Mouse (Mus musculus): ENCODE measurements around the gene Rufy3. TPM values are rescaled to one million over a fixed set of nuclear protein-coding genes. Genes with fewer than 3 reads are reported as not detected.

Rufy3 gene
- total and polyA plus RNA-seq, 2 experiments from 2014 or later: 248 to 250 TPM

- H3K36me3 ChIP-seq (ENCODE audit: insufficient read depth, low read length): no peaks in the 10 kb centered on the region
- no peak overlapping the region for H3K4me2 ChIP-seq (ENCODE audit: low read depth, low read length, poor library complexity, severe bottlenecking)
- no peaks in the 10 kb centered on the region for H3K9me3 ChIP-seq (ENCODE audit: low read length)
- no peak for DNase-seq (ENCODE audit: low spot score)
- no peaks in the 10 kb centered on the region for H3K27me3 ChIP-seq (ENCODE audit: insufficient read depth, low read length)
- no peak overlapping the region for H3K4me3 ChIP-seq (ENCODE audit: low read depth, low read length)
- peaks cover 13% of the 10 kb centered on the region; the same call in 1 of the 2 replicates for H3K4me1 ChIP-seq (ENCODE audit: insufficient read depth, low read length)
- TF ChIP-seq CTCF (IDR thresholded peaks at IDR 0.05): no peak
- WGBS: 45% methylated on average over 1 of the region's 1 CpGs
- no peak for ATAC-seq (ENCODE audit: low FRiP score)
- H3K9ac ChIP-seq (replicated peaks; ENCODE audit: low read length, poor library complexity, severe bottlenecking): no peak overlapping the region
- H3K27ac ChIP-seq (ENCODE audit: low read depth, low read length): no peak overlapping the region
Observed at GRCm38 (mm10) chr5:88558991-88559390, 5.8 kb upstream of the Rufy3 start.

- DNase-seq (ENCODE audit: low spot score): no peak
- Histone ChIP-seq H3K4me1 (ENCODE audit: insufficient read depth, low read length) (0 out of 2 replicates have a peak, but pooled peaks cover 4% of the 10 kb centered on the region), H3K4me3 (ENCODE audit: low read depth, low read length) (no peak overlapping the region), H3K9me3 (ENCODE audit: low read length) (no peaks in the 10 kb centered on the region), H3K9ac (replicated peaks; ENCODE audit: low read length, poor library complexity, severe bottlenecking) (no peak overlapping the region), H3K4me2 (ENCODE audit: low read depth, low read length, poor library complexity, severe bottlenecking) (no peak overlapping the region), H3K27ac (ENCODE audit: low read depth, low read length) (no peak overlapping the region), H3K36me3 (ENCODE audit: insufficient read depth, low read length) (no peaks in the 10 kb centered on the region), H3K27me3 (ENCODE audit: insufficient read depth, low read length) (no peaks in the 10 kb centered on the region)
- WGBS: 83% methylated on average over 9 of the region's 9 CpGs
- TF ChIP-seq CTCF (IDR thresholded peaks at IDR 0.05): no peak
- ATAC-seq (ENCODE audit: low FRiP score): no peak
Observed at GRCm38 (mm10) chr5:88561080-88561814, 3.6 kb upstream of the Rufy3 start.

GRCm38 (mm10) chr5:88562863-88563780, 1.7 kb upstream of the Rufy3 start:
- no peak for TF ChIP-seq CTCF (IDR thresholded peaks at IDR 0.05)
- no peaks in the 10 kb centered on the region for H3K36me3 ChIP-seq (ENCODE audit: insufficient read depth, low read length)
- H3K4me2 ChIP-seq (ENCODE audit: low read depth, low read length, poor library complexity, severe bottlenecking): no peak overlapping the region
- no peak overlapping the region for H3K27ac ChIP-seq (ENCODE audit: low read depth, low read length)
- H3K9ac ChIP-seq (replicated peaks; ENCODE audit: low read length, poor library complexity, severe bottlenecking): no peak overlapping the region
- no peak for DNase-seq (ENCODE audit: low spot score)
- no peaks in the 10 kb centered on the region for H3K27me3 ChIP-seq (ENCODE audit: insufficient read depth, low read length)
- ATAC-seq (ENCODE audit: low FRiP score): no peak
- H3K4me1 ChIP-seq (ENCODE audit: insufficient read depth, low read length): no peaks in the 10 kb centered on the region
- 80% methylated on average over 8 of the region's 8 CpGs for WGBS
- H3K4me3 ChIP-seq (ENCODE audit: low read depth, low read length): no peak overlapping the region
- H3K9me3 ChIP-seq (ENCODE audit: low read length): no peaks in the 10 kb centered on the region

- Histone ChIP-seq H3K4me1 (ENCODE audit: insufficient read depth, low read length) (no peaks in the 10 kb centered on the region), H3K27me3 (ENCODE audit: insufficient read depth, low read length) (no peaks in the 10 kb centered on the region), H3K4me2 (ENCODE audit: low read depth, low read length, poor library complexity, severe bottlenecking) (peak overlapping the region; percentile 66), H3K9ac (replicated peaks; ENCODE audit: low read length, poor library complexity, severe bottlenecking) (peak overlapping the region; percentile 84), H3K27ac (ENCODE audit: low read depth, low read length) (peak overlapping the region; percentile 74), H3K36me3 (ENCODE audit: insufficient read depth, low read length) (no peaks in the 10 kb centered on the region), H3K9me3 (ENCODE audit: low read length) (no peaks in the 10 kb centered on the region), H3K4me3 (ENCODE audit: low read depth, low read length) (peak overlapping the region; percentile 88)
- ATAC-seq (ENCODE audit: low FRiP score) (peak; percentile 72), DNase-seq (ENCODE audit: low spot score) (no peak)
- TF ChIP-seq CTCF (IDR thresholded peaks at IDR 0.05): no peak; the same call in 1 of the 2 replicates
- WGBS: 0% methylated on average over 70 of the region's 119 CpGs
Observed at GRCm38 (mm10) chr5:88565148-88566033, 551 bp downstream of the Rufy3 start.

- Histone ChIP-seq H3K4me2 (ENCODE audit: low read depth, low read length, poor library complexity, severe bottlenecking) (peak overlapping the region; percentile 66), H3K4me1 (ENCODE audit: insufficient read depth, low read length) (no peaks in the 10 kb centered on the region), H3K27ac (ENCODE audit: low read depth, low read length) (peak overlapping the region; percentile 74), H3K9me3 (ENCODE audit: low read length) (no peaks in the 10 kb centered on the region), H3K27me3 (ENCODE audit: insufficient read depth, low read length) (no peaks in the 10 kb centered on the region), H3K9ac (replicated peaks; ENCODE audit: low read length, poor library complexity, severe bottlenecking) (peak overlapping the region; percentile 84), H3K4me3 (ENCODE audit: low read depth, low read length) (peak overlapping the region; percentile 88), H3K36me3 (ENCODE audit: insufficient read depth, low read length) (no peaks in the 10 kb centered on the region)
- 2% methylated on average over 14 of the region's 14 CpGs for WGBS
- DNase-seq (ENCODE audit: low spot score) (no peak), ATAC-seq (ENCODE audit: low FRiP score) (no peak; the same call in 1 of the 2 replicates)
- TF ChIP-seq CTCF (IDR thresholded peaks at IDR 0.05): no peak
Observed at GRCm38 (mm10) chr5:88566034-88566841, 1.4 kb downstream of the Rufy3 start.
